Mouse (Mus musculus) embryo, embryonic 10.5 days (tissue): Measurements from ENCODE around the gene Prdm2.

Experiments used
- DNase-seq: peaks from one replicate; pipeline ENCODE4 v3.0.0-alpha.2; 2015; ENCODE audit warnings: low spot score

Prdm2 gene

DNA sequence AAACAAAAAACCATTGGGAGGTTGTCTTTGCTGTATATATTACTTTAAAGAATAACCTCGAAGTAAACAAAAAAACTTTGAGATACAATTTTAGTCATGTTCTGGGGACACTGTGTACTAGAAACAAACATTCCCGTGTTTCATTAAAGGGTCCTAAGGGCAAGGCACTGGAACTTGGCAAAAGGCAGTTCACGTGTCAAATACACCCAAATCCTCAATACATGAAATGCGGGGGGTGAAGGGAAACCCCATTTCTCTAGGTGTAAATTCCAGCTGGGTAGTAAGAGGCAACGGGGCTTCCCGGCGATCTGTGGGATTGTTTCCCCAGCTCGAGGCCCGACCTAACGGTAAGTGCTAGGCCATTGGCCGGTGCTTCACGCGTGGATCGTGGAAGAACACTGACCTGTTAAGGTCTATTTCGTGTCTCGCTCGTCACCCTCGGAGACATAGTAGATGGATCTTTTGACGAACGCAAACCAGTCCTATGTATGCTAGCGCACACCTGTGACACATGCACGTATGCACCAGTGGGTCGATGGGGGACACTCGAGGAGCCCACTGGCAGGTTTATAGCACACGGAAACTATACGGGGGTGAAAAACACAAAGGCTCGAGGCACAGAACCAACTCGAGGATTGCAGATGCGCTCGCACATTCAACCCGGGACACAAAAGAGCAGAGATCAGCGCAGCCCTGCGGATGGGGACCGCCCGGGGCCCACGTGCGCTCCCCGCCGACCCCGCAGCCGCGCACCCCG, 1.0 kb downstream of the Prdm2 start:
- peak; percentile 61 for DNase-seq

- DNase-seq: no peak
Observed at GRCm38 (mm10) chr4:143209997-143210396, 2.8 kb downstream of the Prdm2 start.

DNA sequence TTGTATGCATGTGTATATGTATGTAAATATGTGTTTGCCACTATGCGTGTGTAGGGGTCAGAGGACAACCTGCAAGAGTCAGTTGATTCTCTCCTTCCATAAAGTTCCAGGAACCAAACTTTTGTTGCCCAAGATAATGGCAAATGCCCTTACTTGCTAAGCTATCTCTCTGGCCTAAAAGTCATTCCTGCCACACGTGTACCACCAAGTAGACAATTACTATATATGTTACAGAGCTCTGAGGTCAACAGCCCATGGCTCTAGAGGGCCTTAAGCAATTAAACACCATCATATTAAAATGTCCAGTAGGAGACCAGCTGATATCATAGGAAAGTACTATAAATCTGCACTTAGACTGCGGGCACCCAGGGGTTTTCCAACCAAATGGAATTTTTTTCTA, 10.1 kb downstream of the Prdm2 start:
- no peak for DNase-seq

DNA sequence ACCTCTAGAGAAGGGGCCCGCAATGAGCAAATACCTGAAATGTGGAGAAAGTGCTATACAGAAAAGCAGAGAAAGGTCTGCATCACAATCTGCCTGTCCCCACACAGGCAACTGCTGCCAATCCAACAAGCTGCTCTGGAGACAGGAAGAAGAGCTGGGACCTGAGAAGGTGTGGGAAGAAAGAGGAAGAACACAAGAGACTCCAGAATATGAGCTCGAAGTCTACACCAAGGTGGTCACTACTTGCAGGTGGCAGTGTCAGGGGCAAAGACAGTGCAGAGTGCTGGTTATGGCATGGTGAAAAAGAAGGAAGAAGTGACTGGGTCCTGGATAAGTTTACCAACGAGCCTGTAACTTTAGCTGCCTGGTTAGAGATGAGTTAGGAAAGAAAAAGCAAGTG, 14.4 kb downstream of the Prdm2 start:
- no peak for DNase-seq

DNA sequence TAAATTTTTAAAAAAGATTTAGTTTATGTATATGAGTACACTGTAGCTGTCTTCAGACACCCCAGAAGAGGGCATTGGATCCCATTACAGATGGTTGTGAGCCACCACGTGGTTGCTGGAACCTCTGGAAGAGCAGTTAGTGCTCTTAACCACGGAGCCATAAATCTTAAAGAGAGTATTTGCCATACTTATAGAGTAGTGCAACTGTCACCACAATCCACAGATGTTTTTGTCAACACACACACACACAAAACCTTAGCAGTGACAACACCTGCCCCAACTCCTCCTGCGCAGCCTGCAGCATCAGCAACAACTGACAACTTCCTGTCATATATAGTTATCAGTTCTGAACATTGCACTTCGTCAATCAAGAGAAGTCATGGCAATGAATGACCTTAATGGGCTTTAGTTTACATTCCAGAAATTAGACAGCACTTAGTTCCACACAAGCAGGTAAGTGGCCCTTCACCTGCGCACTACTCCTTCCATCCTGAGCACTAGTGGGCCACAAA, 14.9 kb downstream of the Prdm2 start:
- no peak for DNase-seq

- DNase-seq: no peak
Observed at GRCm38 (mm10) chr4:143194328-143194727, 18.5 kb downstream of the Prdm2 start.

- DNase-seq: peak; percentile 26
Observed at GRCm38 (mm10) chr4:143193164-143193563, 19.6 kb downstream of the Prdm2 start.

GRCm38 (mm10) chr4:143191783-143192182, 21.0 kb downstream of the Prdm2 start:
- DNase-seq: no peak

GRCm38 (mm10) chr4:143190657-143191056, 22.1 kb downstream of the Prdm2 start:
- no peak for DNase-seq

GRCm38 (mm10) chr4:143188571-143189191, 24.1 kb downstream of the Prdm2 start:
- DNase-seq: no peak

GRCm38 (mm10) chr4:143186066-143186465, 26.7 kb downstream of the Prdm2 start:
- no peak for DNase-seq

DNA sequence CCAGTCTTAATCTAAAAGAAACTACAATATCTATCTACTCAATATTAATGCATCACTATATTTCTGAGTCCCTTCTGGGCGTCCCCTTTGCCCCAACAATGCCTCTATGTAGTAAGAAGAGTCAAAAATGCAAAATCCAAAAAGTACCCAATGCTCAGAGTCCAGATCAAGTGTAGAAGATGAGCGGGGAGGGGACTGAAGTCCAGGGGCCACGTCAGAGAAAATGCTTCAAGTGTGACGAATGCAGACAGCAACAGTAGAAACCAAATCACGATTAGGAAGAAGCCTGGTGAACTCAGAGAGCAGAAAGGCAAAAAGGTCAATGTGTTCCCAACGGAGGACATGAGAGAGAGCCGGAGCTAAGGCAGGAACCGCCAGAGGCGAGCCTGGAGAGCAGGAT, 27.3 kb downstream of the Prdm2 start:
- DNase-seq: no peak

- no peak for DNase-seq
Observed at GRCm38 (mm10) chr4:143183141-143183540, 29.7 kb downstream of the Prdm2 start.

GRCm38 (mm10) chr4:143180731-143181130, 32.1 kb downstream of the Prdm2 start:
- no peak for DNase-seq

- no peak for DNase-seq
Observed at GRCm38 (mm10) chr4:143171600-143172290, 41.0 kb downstream of the Prdm2 start.

GRCm38 (mm10) chr4:143170290-143170689, 42.5 kb downstream of the Prdm2 start:
- DNase-seq: no peak

DNA sequence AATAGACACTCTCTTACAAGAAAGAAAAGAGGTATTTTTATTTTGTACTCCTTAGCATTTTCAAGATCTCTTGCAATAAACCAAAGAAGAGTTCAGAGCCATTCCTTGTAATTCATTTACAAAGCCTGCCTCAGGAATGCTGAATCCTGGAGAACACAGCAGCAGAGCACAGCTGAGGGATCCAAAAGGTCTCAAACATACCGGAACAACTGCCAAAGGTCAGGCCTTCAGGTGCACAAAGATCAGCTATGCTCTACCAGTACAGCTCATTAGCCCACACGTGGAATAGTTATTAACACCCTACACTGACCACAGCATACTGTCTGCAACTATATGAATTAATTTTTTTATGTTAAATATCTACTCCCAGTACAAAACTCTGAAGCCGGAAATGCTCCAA, 44.7 kb downstream of the Prdm2 start:
- no peak for DNase-seq

DNA sequence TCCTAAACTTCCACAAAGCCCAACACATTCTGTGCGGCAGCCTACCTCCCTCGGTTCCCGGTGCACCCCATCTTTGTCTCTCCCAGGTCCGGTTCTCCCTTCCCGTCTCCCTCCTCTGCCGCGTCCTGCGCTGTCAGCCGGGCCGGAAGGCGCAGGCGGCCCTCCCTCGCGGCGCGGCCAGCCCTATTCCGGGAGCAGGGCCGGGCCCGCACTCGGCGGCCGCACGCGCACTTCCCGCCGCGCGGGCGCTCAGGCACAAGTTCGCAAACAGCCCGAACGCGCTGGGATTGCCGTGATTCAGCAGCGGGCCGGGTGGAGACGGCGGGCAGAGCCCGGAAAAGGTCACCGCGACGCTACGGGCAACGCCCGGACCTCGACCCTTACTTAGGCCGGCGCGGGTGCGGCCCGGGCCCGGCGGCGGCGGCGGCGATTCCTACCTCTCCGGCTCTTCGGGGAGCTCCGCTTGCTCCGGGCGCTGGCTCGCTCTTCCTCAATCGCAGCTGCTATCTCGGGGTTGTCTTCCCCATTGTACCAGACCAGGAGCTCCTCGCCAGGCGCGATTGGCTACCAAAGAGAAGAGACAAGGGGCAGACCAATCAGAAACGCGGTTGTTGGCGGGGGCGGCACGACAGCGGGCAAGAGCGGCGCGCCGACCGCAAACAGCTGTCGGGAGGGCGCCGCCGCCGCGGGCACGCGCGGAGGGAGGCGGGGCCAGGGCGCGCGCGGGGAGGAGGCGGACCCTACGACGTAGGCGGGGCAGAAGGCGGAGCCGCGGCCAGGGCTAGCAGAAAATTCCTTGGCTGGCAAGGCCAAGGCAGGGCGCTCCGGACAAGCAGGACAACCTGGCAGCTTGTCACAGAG, 50.9 kb downstream of the Prdm2 start:
- peak; percentile 99 for DNase-seq

DNA sequence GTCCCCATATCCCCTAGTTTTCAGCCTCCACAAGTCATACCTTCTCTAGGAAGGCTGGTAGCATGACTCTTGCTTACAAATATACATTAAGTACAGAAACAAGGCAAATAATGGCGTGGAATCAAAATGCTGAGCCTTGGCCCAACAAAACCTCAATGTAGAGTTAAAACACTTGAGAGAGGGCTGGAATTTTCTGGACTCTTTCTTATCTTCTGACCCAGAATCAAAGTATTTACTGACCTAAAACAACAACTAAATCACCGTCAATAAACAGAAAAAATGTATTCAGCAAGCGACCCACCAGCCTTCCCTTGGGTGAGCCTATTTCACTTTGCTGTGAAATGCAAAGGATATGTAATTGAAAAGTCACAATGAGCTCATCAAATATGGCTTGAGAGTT, 52.0 kb downstream of the Prdm2 start:
- DNase-seq: no peak

DNA sequence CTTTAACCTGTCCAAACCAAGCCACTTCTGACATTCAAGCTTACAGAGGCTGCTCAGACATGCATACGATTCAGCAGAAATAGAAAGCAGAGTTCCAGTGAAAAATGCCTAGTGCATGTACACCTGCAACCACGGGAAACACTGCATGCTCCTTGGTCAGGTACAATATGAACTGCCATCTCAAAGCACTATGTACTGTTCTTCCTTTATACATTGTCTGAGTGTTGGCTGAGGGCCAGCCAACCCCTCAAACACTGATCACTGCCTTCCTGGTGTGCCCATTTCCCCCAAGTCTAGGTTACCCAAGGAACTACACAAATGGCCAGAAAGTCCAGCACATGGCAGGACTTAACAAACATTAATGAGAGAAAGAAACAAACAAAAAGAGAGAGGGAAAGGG, 53.5 kb downstream of the Prdm2 start:
- no peak for DNase-seq

GRCm38 (mm10) chr4:143155871-143156270, 56.9 kb downstream of the Prdm2 start:
- DNase-seq: no peak

DNA sequence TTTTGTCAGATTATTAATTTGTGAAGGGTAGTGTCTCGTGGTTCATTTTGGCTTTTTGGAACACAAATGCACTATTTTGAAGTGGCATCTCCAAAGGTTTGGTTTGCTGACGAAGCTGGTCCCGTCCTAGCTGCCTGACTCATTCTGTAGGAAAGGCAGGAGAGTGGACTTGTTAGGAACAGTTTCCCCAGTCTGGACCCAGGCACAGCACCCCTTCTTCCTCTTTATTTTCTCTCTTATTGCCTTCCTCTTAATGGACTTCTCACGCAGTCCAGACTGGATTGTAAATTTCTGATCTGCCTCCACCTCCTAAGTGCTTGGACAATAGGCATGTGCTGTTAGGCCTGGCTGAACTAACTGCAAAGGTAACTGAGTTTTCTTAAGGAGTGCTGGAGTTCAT, 57.8 kb downstream of the Prdm2 start:
- DNase-seq: no peak
